Mouse (Mus musculus) R1 (cell line): ENCODE results near the gene Slc27a3.
A peak's percentile ranks its signal among the peaks of the same experiment; 100 is the strongest.

Experiments used
- DNase-seq: peaks from one replicate; pipeline ENCODE4 v3.0.0-alpha.2; 2018; ENCODE audit warnings: low read depth, low spot score

Slc27a3 gene

DNA sequence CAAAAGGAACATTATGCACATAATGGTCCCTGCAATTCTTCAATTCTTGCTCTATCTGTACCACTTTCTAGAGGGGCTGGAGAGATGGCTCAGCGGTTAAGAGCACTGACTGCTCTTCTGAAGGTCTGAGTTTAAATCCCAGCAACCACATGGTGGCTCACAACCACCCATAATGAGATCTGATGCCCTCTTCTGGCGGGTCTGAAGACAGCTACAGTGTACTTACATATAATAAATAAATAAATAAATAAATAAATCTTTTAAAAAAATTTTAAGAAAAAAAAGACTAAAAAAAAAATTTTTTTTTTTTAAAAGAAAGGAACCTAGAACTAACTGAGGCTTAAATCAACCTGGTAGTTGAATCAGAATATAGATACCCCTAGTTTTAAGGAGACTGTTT is 46.9 kb downstream of the Slc27a3 start:
- DNase-seq = peak; percentile 58

DNA sequence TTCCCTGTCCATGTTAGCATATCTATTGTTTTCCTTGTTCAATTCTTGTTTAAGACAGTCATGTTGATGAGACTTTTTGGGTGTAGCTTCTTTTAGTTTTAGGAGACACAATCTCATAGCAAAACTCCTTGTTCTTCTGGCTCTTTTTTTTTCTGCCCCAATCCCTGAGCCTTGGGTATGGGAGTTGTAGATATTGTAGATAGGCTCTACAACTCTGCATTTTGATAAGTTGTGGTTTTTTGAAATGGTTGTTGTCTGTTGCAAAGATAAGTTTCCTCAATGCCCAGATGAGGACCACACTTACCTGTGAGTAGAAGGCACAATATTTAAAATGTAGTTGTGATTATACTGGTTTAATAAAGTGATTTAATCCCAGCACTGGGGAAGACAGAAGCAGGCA is 49.6 kb downstream of the Slc27a3 start:
- no peak for DNase-seq

DNA sequence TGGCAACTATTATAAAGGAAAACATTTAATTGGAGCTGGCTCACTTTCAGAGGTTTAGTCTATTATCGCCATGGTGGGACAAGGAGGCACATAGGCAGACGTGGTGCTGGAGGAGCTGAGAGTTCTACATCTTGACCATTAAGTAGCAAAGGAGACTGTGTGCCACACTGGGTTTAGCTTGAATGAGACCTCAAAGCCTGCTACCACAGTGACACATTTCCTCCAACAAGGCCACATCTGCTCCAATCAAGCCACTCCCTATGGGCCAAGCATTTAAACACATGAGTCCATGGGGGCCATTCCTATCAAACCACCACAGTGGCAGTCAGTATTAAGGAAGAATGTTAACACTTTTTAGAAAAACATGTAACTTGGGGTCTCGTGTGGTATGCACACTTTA is 51.5 kb downstream of the Slc27a3 start:
- DNase-seq = no peak

DNA sequence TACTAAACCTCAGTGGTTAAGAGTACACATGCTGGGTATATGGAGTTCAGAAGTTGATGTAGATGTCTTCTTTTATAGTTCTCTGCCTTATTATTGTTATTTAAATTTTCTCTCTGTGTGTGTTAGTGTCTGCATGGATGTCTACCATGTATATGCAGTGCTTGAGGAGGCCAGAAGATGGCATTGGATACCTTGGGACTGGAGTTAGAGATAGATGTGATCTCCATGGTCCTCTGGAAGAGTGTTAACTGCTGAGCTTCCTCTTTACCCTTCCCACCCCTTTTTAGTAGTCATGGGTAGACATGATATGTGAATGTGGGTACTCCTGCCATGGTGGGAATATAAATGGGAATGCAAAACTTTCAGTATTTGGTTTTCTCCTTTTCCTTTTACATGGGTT is 54.2 kb downstream of the Slc27a3 start:
- peak; percentile 36 for DNase-seq
